Mouse (Mus musculus) liver, adult 2 months (tissue): ENCODE measurements at regions not wholly inside any gene's neighbourhood (a gene's known extent, or its start where the extent isn't known, plus 50 kb on each side); places are given as distances from the start of the nearest gene placed in this dataset.

Experiments
- DNase-seq: peaks from one replicate; pipeline ENCODE4 v3.0.0-alpha.2; 2011; ENCODE audit warnings: low read depth, low spot score; ENCODE audit errors: extremely low read depth
- H3K27ac ChIP-seq: fragments of 200-500 bp; replicated peaks from 2 replicates; pipeline ENCODE4 v1.5.1; 2012; ENCODE audit warnings: low read depth, mild to moderate bottlenecking, control low read depth, inconsistent platforms, low read length; ENCODE audit not compliant: insufficient read depth
- H3K27me3 ChIP-seq: fragments of 200-500 bp; 2 replicates; pipeline ENCODE4 v1.6.1; 2012; ENCODE audit warnings: mild to moderate bottlenecking, moderate library complexity, low read length, inconsistent platforms; ENCODE audit not compliant: control insufficient read depth, insufficient read depth
- H3K36me3 ChIP-seq: fragments of 200-500 bp; 2 replicates; pipeline ENCODE4 v1.6.1; 2012; ENCODE audit warnings: low read length, inconsistent platforms; ENCODE audit not compliant: control insufficient read depth, insufficient read depth
- H3K4me1 ChIP-seq: fragments of 200-500 bp; 2 replicates; pipeline ENCODE4 v1.6.1; 2011; ENCODE audit warnings: low read length; ENCODE audit not compliant: control insufficient read depth, insufficient read depth
- H3K4me3 ChIP-seq: fragments of 200-500 bp; 2 replicates; pipeline ENCODE4 v1.5.1; 2011; ENCODE audit warnings: low read depth, mild to moderate bottlenecking, control low read depth, low read length, moderate library complexity; ENCODE audit not compliant: insufficient read depth
- H3K79me2 ChIP-seq: fragments of 200-500 bp; 2 replicates; pipeline ENCODE4 v1.6.1; 2012; ENCODE audit warnings: inconsistent platforms, mild to moderate bottlenecking, low read length, moderate library complexity; ENCODE audit not compliant: control insufficient read depth, insufficient read depth
- H3K9ac ChIP-seq: fragments of 200-500 bp; 2 replicates; pipeline ENCODE4 v1.6.1; 2012; ENCODE audit warnings: low read depth, mild to moderate bottlenecking, control low read depth, inconsistent platforms, low read length
- CTCF ChIP-seq: fragments of 200-500 bp; IDR thresholded peaks from 2 replicates; pipeline ENCODE4 v1.5.1; 2011; ENCODE audit warnings: low read depth, low read length, control low read depth
- POLR2A ChIP-seq: fragments of 200-500 bp; IDR thresholded peaks from 2 replicates; pipeline ENCODE4 v1.6.1; 2011; ENCODE audit warnings: low read length, control low read depth; ENCODE audit not compliant: insufficient read depth; ENCODE audit errors: extremely low read depth
- WGBS: fragments of 180-500 bp; shearing (Covaris S2); methylation state at CpG from one replicate; pipeline ENCODE4 v1.1.7; 2018; 5-methylcytosine and 5-hydroxymethylcytosine counted together

DNA sequence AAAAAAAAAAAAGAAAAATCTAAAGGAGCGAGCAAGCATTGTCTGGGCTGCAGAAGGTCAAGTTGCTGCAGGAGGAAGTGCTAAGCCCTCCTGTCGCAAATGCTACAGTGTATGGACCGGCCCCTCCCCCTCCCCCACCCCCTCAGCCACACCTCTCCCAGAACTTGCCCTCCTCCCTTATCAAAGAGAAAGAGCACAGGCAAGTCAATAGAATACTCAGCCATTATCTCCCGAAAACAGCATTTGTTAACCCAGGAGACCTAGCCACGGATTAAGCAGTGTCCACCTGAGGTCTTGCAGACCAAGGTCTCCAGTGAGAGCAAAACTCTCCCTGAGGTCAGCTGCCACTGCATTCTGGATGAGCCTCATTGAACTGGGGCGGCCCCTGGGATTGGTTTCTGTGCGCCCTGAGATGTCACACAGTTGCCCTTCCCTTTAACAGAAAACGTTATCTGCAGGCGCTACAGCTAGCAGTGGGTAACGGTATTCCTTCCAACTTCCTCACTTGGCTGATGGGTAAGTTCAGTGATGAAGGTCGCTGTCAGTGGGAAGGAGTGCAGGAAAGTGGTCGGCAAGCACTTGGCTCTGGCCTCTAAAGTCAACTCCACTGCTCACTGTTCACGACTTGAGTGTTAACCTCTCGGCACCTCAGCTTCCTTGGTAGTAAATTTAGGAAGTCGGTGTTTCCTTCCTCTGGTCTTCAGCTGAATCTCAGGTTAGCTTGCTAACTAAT is 68.0 kb upstream of the Bach2 start:
- DNase-seq = no peak
- Histone ChIP-seq H3K4me1 (peaks cover 1% of the 10 kb centered on the region; the same call in 1 of the 2 replicates), H3K27ac (no peak overlapping the region), H3K27me3 (no peaks in the 10 kb centered on the region), H3K79me2 (no peaks in the 10 kb centered on the region), H3K36me3 (no peaks in the 10 kb centered on the region), H3K4me3 (no peak overlapping the region), H3K9ac (no peak overlapping the region)
- WGBS = 47% methylated on average over 15 of the region's 15 CpGs
- TF ChIP-seq POLR2A = no peak

DNA sequence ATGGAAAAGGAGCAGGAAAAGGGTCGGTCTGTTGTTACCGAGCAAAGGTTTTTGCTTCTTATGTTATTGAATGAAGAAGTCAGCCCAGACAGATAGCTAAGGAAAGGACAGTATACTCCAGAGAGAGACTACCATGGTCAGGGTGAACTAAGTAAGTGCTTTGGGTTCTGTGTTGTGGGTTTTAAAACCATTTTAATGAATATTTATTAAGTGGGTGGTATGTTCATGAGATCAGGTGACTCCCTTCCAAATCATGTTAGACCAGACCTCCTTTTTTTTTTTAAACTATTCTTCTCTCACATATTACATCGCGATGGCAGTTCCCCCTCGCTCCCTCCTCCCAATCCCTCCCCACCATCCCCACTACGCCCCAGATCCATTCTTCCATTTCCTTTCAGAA is 67.3 kb upstream of the Bach2 start:
- Histone ChIP-seq H3K27ac (no peak overlapping the region), H3K27me3 (no peaks in the 10 kb centered on the region), H3K4me3 (no peak overlapping the region), H3K9ac (no peak overlapping the region), H3K4me1 (peaks cover 1% of the 10 kb centered on the region; the same call in 1 of the 2 replicates), H3K79me2 (no peaks in the 10 kb centered on the region), H3K36me3 (no peaks in the 10 kb centered on the region)
- TF ChIP-seq CTCF (no peak), POLR2A (no peak)
- 90% methylated on average over 6 of the region's 6 CpGs for WGBS
- DNase-seq = no peak

DNA sequence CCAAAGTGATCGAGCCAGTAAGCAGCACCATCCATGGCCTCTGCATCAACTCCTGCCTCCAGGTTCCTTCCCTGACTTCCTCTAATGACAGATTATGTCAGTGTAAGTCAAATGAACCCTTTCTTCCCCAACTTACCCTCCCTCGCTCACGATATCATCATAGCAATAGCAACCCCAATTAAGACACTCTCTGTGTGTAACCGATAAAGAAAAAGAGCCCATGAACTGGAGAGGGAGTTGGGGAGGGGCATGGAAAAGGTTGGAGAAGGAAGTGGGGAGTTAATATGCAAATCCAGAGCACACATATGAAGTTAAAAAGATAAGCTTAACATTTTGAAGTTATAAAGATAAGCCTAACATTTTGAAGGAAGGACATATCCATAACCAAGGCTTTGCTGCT is 65.6 kb upstream of the Bach2 start:
- no peak for DNase-seq
- no peak for TF ChIP-seq CTCF
- TF ChIP-seq POLR2A = no peak
- H3K36me3 ChIP-seq = no peaks in the 10 kb centered on the region
- no peak overlapping the region for H3K9ac ChIP-seq
- H3K4me1 ChIP-seq = peaks cover 1% of the 10 kb centered on the region; the same call in 1 of the 2 replicates
- 92% methylated on average over 4 of the region's 4 CpGs for WGBS
- H3K4me3 ChIP-seq = no peak overlapping the region
- H3K27me3 ChIP-seq = no peaks in the 10 kb centered on the region
- H3K27ac ChIP-seq = no peak overlapping the region
- H3K79me2 ChIP-seq = no peaks in the 10 kb centered on the region

DNA sequence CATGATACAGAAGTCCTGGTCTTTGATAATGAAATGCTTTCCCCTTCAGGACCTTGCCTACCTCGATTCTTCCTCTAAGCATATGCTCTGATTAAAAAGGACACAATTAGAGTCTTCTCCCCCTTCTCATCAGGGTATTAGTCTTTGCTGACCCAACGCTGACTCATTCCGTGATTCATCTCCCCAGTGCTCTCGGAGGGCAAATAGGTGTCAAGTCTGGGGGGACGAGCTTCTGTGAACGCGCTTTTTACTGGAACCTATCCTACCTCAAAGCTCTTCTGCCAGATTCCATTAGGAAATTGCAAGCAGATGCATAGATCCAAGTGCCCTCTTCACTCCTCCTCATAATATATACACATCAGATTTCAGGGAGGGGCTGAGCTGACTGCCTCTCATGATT is 63.8 kb upstream of the Bach2 start:
- TF ChIP-seq CTCF = no peak
- TF ChIP-seq POLR2A = no peak
- Histone ChIP-seq H3K4me3 (no peak overlapping the region), H3K4me1 (peaks cover 1% of the 10 kb centered on the region; the same call in 1 of the 2 replicates), H3K27ac (no peak overlapping the region), H3K36me3 (no peaks in the 10 kb centered on the region), H3K27me3 (no peaks in the 10 kb centered on the region), H3K9ac (no peak overlapping the region), H3K79me2 (no peaks in the 10 kb centered on the region)
- no peak for DNase-seq
- WGBS = 94% methylated on average over 7 of the region's 7 CpGs

DNA sequence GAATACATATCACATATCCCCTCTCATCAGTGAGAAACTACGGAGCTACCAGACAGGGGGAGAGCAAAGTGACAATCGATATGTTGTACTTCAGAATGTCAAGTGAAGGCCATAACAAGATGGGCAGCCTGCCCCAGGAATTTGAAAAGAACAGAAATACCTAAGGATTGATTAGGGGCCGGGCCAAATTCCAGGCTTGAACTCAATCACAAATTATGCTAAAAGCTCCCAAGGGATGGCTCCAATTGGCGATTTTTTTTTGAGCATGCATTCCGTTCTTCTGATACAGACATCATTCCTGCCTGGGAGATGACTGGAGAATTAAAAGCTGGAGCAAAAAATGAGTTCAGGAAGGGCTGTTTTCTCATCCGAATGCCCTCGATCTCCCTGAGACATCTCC is 63.4 kb upstream of the Bach2 start:
- H3K27ac ChIP-seq = no peak overlapping the region
- no peak overlapping the region for H3K9ac ChIP-seq
- TF ChIP-seq CTCF (no peak), POLR2A (no peak)
- no peaks in the 10 kb centered on the region for H3K79me2 ChIP-seq
- 91% methylated on average over 7 of the region's 7 CpGs for whole genome bisulfite sequencing
- H3K4me1 ChIP-seq = peaks cover 1% of the 10 kb centered on the region; the same call in 1 of the 2 replicates
- no peaks in the 10 kb centered on the region for H3K27me3 ChIP-seq
- no peaks in the 10 kb centered on the region for H3K36me3 ChIP-seq
- no peak overlapping the region for H3K4me3 ChIP-seq
- no peak for DNase-seq

DNA sequence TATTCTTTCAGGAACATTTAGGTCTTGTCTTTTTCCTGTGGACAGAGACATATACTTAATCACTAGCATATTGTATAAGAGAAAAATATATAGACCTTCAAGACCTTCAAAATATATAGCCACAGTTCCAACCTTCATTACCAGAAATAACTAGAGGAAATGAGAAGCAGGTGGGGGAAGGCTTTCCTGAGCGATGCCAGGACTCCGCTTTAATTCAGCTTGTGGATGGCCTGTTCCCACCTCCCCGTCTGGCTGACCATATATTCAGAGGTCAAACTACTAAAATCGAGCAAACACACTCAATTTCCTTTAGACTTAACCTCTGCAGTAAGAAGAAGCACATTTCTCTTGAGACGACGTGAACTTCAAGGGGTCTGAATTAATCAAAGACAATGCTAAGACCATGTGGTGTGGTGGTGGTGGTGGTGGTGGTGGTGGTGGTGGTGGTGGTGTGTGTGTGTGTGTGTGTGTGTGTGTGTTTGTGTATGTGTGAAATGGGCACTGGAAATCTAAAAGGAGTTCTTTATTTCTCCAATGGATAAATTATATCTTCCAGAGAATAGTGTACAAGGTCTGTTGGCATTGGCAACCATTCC is 62.7 kb upstream of the Bach2 start:
- Histone ChIP-seq H3K27me3 (no peaks in the 10 kb centered on the region), H3K27ac (no peak overlapping the region), H3K9ac (no peak overlapping the region), H3K4me3 (no peak overlapping the region), H3K36me3 (no peaks in the 10 kb centered on the region), H3K4me1 (no peaks in the 10 kb centered on the region; the same call in 1 of the 2 replicates), H3K79me2 (no peaks in the 10 kb centered on the region)
- no peak for TF ChIP-seq CTCF
- TF ChIP-seq POLR2A = no peak
- WGBS = 89% methylated on average over 6 of the region's 6 CpGs
- no peak for DNase-seq
